Mouse (Mus musculus): ENCODE measurements around the gene Ctsd.

- TF ChIP-seq CTCF (IDR thresholded peaks at IDR 0.05; ENCODE audit: insufficient read depth, low read length) = no peak
- TF ChIP-seq POLR2A (IDR thresholded peaks at IDR 0.05; ENCODE audit: borderline replicate concordance, extremely low read depth, low read depth, low read length) = no peak
These were observed 6.7 kb downstream of the Ctsd start for GRCm38 (mm10) chr7:142381175-142381574.
